Mouse (Mus musculus): ENCODE measurements around the gene Ildr2.

DNA sequence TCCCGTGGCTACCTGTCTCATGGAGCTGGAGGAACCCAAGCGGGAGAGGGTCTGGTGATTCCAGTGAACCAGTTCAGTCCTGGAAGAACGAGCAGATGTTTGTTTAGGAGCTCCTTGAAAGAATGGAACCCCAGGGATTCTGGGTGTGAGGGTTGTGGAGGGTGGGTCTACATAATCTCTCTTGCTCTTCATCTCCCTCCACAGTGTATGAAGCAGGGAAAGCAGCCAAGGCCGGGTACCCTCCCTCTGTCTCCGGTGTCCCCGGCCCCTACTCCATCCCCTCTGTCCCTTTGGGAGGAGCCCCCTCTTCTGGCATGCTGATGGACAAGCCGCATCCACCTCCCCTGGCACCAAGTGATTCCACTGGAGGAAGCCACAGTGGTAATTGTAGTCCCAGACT is 41.6 kb downstream of the Ildr2 start:
- TF ChIP-seq CTCF (IDR thresholded peaks at IDR 0.05) (no peak), POLR2A (IDR thresholded peaks at IDR 0.05; ENCODE audit: insufficient read depth, low read depth, low read length) (no peak)
